Mouse (Mus musculus) liver, adult 2 months (tissue): Measurements from ENCODE around the gene Lrrc8c.

Source experiments
- CTCF ChIP-seq: fragments of 200-500 bp; IDR thresholded peaks from 2 replicates; pipeline ENCODE4 v1.5.1; 2011; ENCODE audit warnings: low read depth, low read length, control low read depth
- POLR2A ChIP-seq: fragments of 200-500 bp; IDR thresholded peaks from 2 replicates; pipeline ENCODE4 v1.6.1; 2011; ENCODE audit warnings: low read length, control low read depth; ENCODE audit not compliant: insufficient read depth; ENCODE audit errors: extremely low read depth

DNA sequence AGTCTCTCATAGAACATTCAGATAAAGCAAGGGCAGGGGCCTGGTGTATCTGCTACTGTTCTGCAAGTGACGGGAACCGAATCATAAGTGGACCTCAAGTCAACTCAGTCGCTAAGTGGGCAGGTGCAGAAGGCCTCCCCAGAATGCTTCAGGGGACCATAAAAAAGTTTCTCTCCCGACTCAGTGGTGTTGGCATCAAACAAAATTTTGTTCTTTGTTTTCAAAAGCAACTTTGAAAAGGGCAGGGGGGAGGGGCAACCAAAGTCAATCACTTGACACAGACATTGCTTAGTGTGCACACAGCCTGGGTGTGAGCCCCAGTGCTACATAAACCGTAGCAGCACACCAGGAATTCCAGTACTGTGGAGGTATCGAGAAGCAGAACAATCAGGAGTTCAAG, 116.4 kb downstream of the Lrrc8c start:
- no peak for TF ChIP-seq POLR2A
- TF ChIP-seq CTCF: no peak
